Mouse (Mus musculus): Measurements from ENCODE around the gene Mup11.
"Not testable (repeated sequence)": the region's sequence is repeated elsewhere in the genome, so short reads cannot be mapped to it uniquely, and the experiment has no call there.

The Mup11 gene

DNA sequence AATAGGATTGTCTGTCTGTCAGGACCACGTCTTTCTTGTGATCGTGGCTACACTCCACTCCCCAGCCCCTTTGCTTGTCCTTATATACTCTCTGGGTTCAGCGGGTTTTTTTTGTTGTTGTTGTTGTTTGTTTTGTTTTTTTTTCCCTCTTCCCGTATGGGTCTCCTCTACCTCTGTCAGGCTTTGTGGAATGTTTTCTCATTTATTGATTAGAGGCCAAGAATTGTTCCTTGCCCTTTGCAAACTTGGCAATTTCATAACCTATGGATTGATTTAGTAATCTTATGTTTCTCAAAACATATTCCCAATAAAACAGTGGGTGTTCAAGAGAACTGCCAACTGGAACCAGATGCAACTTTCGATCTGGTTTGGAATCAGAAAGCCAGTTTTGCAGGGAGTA is at the start of gene Mup11:
Gene Mup11 (minus strand): TSS at position 101 of the 400 bp plus-strand sequence.
- DNase-seq: not testable (repeated sequence)

Data from kidney, adult 8-10 months (tissue).